Mouse (Mus musculus): ENCODE measurements around the gene Mvp. TPM values are rescaled to one million over a fixed set of nuclear protein-coding genes. Genes with fewer than 3 reads are reported as not detected.

Gene Mvp
- polyA plus RNA-seq, 1 experiment = 27.9 TPM

GRCm38 (mm10) chr7:127013385-127013784 is 1.0 kb downstream of the Mvp start:
- no peak overlapping the region; the same call in 1 of the 2 replicates for H3K27ac ChIP-seq (replicated peaks; ENCODE audit: low read depth, low read length)
- peaks cover 29% of the 10 kb centered on the region for H3K4me1 ChIP-seq (ENCODE audit: control insufficient read depth, insufficient read depth, insufficient read length, low read length)
- H3K4me3 ChIP-seq (ENCODE audit: insufficient read depth, low read depth, low read length) = peak overlapping the region; percentile 89

GRCm38 (mm10) chr7:127012845-127013244 is 1.6 kb downstream of the Mvp start:
- Histone ChIP-seq H3K4me1 (ENCODE audit: control insufficient read depth, insufficient read depth, insufficient read length, low read length) (peaks cover 30% of the 10 kb centered on the region), H3K27ac (replicated peaks; ENCODE audit: low read depth, low read length) (no peak overlapping the region), H3K4me3 (ENCODE audit: insufficient read depth, low read depth, low read length) (peak overlapping the region; percentile 89; the same call in 1 of the 2 replicates)

GRCm38 (mm10) chr7:127012374-127012773 is 2.0 kb downstream of the Mvp start:
- Histone ChIP-seq H3K4me3 (ENCODE audit: insufficient read depth, low read depth, low read length) (no peak overlapping the region), H3K27ac (replicated peaks; ENCODE audit: low read depth, low read length) (no peak overlapping the region), H3K4me1 (ENCODE audit: control insufficient read depth, insufficient read depth, insufficient read length, low read length) (peaks cover 35% of the 10 kb centered on the region)

- Histone ChIP-seq H3K4me1 (ENCODE audit: control insufficient read depth, insufficient read depth, insufficient read length, low read length) (peaks cover 35% of the 10 kb centered on the region), H3K27ac (replicated peaks; ENCODE audit: low read depth, low read length) (no peak overlapping the region), H3K4me3 (ENCODE audit: insufficient read depth, low read depth, low read length) (no peak overlapping the region)
These were observed 2.7 kb downstream of the Mvp start for GRCm38 (mm10) chr7:127011717-127012116.

- H3K27ac ChIP-seq (replicated peaks; ENCODE audit: low read depth, low read length) = no peak overlapping the region
- no peak overlapping the region for H3K4me3 ChIP-seq (ENCODE audit: insufficient read depth, low read depth, low read length)
- H3K4me1 ChIP-seq (ENCODE audit: control insufficient read depth, insufficient read depth, insufficient read length, low read length) = peaks cover 34% of the 10 kb centered on the region
These were observed 3.4 kb downstream of the Mvp start for GRCm38 (mm10) chr7:127011051-127011450.

- H3K4me1 ChIP-seq (ENCODE audit: control insufficient read depth, insufficient read depth, insufficient read length, low read length) = peaks cover 26% of the 10 kb centered on the region
- H3K4me3 ChIP-seq (ENCODE audit: insufficient read depth, low read depth, low read length) = no peak overlapping the region
- H3K27ac ChIP-seq (replicated peaks; ENCODE audit: low read depth, low read length) = peak overlapping the region; percentile 65
These were observed 4.9 kb downstream of the Mvp start for GRCm38 (mm10) chr7:127009307-127010085.

- peak overlapping the region; percentile 65 for H3K27ac ChIP-seq (replicated peaks; ENCODE audit: low read depth, low read length)
- peaks cover 24% of the 10 kb centered on the region for H3K4me1 ChIP-seq (ENCODE audit: control insufficient read depth, insufficient read depth, insufficient read length, low read length)
- H3K4me3 ChIP-seq (ENCODE audit: insufficient read depth, low read depth, low read length) = no peak overlapping the region
These were observed 6.0 kb downstream of the Mvp start for GRCm38 (mm10) chr7:127008239-127009019.

GRCm38 (mm10) chr7:127007313-127008024 is 7.0 kb downstream of the Mvp start:
- H3K4me1 ChIP-seq (ENCODE audit: control insufficient read depth, insufficient read depth, insufficient read length, low read length) = peaks cover 19% of the 10 kb centered on the region
- peak overlapping the region; percentile 65; the same call in 1 of the 2 replicates for H3K27ac ChIP-seq (replicated peaks; ENCODE audit: low read depth, low read length)
- H3K4me3 ChIP-seq (ENCODE audit: insufficient read depth, low read depth, low read length) = no peak overlapping the region

- H3K4me1 ChIP-seq (ENCODE audit: control insufficient read depth, insufficient read depth, insufficient read length, low read length) = peaks cover 15% of the 10 kb centered on the region
- H3K4me3 ChIP-seq (ENCODE audit: insufficient read depth, low read depth, low read length) = no peak overlapping the region
- no peak overlapping the region for H3K27ac ChIP-seq (replicated peaks; ENCODE audit: low read depth, low read length)
These were observed 10.1 kb downstream of the Mvp start for GRCm38 (mm10) chr7:127004122-127004875.

GRCm38 (mm10) chr7:127003620-127004019 is 10.8 kb downstream of the Mvp start:
- H3K4me3 ChIP-seq (ENCODE audit: insufficient read depth, low read depth, low read length) = no peak overlapping the region
- peaks cover 8% of the 10 kb centered on the region for H3K4me1 ChIP-seq (ENCODE audit: control insufficient read depth, insufficient read depth, insufficient read length, low read length)
- H3K27ac ChIP-seq (replicated peaks; ENCODE audit: low read depth, low read length) = no peak overlapping the region

GRCm38 (mm10) chr7:126999568-126999967 is 14.9 kb downstream of the Mvp start:
- no peak overlapping the region for H3K27ac ChIP-seq (replicated peaks; ENCODE audit: low read depth, low read length)
- no peaks in the 10 kb centered on the region for H3K4me1 ChIP-seq (ENCODE audit: control insufficient read depth, insufficient read depth, insufficient read length, low read length)
- no peak overlapping the region for H3K4me3 ChIP-seq (ENCODE audit: insufficient read depth, low read depth, low read length)

GRCm38 (mm10) chr7:126996449-126996848 is 18.0 kb downstream of the Mvp start:
- H3K4me1 ChIP-seq (ENCODE audit: control insufficient read depth, insufficient read depth, insufficient read length, low read length) = no peaks in the 10 kb centered on the region
- H3K4me3 ChIP-seq (ENCODE audit: insufficient read depth, low read depth, low read length) = no peak overlapping the region
- H3K27ac ChIP-seq (replicated peaks; ENCODE audit: low read depth, low read length) = no peak overlapping the region

- Histone ChIP-seq H3K4me3 (ENCODE audit: insufficient read depth, low read depth, low read length) (no peak overlapping the region), H3K4me1 (ENCODE audit: control insufficient read depth, insufficient read depth, insufficient read length, low read length) (no peaks in the 10 kb centered on the region), H3K27ac (replicated peaks; ENCODE audit: low read depth, low read length) (no peak overlapping the region)
These were observed 25.6 kb downstream of the Mvp start for GRCm38 (mm10) chr7:126988816-126989215.

GRCm38 (mm10) chr7:126986319-126986718 is 28.1 kb downstream of the Mvp start:
- Histone ChIP-seq H3K4me1 (ENCODE audit: control insufficient read depth, insufficient read depth, insufficient read length, low read length) (no peaks in the 10 kb centered on the region), H3K27ac (replicated peaks; ENCODE audit: low read depth, low read length) (no peak overlapping the region), H3K4me3 (ENCODE audit: insufficient read depth, low read depth, low read length) (no peak overlapping the region)
